In the genomic region with DNA sequence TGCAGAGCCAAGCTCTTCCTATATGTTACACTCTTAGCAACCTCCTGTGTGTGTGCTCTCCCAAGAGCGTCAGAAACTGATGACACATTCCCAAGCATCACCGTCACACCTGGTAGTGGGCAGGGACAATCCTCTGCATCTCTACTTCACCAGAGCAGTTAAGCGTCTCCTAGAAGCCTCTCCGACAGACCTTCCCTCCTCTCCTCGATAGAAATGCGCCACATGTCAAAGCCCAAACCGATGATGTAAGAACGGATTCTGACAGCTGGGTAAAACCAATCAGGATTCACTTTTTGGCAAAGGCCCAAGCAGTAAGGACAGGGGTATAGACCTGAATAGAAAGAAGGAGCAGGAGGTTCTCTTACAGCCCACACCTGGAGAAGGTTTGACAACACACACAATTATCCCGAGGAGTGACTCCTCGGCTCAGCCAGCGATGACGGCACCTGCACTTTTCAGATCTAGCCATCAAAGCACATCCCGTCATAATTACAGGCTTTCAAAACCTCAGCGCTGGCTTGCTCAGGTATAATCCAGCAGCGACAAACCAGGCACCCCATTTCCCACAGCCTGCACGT, we compare ENCODE assay signal across 17 mouse cellular contexts. TPM values are rescaled to one million over a fixed set of nuclear protein-coding genes. Genes with fewer than 3 reads are reported as not detected.
DNase-seq lines count a peak whose midpoint lies in the region; ATAC-seq lines count a peak whose summit lies in the region.
"Had no signal": no experiment of that assay in that cellular context is flagged by ENCODE, and none has a peak within 500 bp of the region (broad histone marks: within the 10 kb centered on the region; RNA-seq: fewer than 3 reads in every experiment).

No protein-coding gene starts in this region.

- no peak overlapping the region for H3K4me3 ChIP-seq in forebrain, embryonic 12.5 days (replicated peaks)
- H3K4me3 ChIP-seq in forebrain, embryonic 11.5 days (ENCODE audit: low read depth, low read length): no peak overlapping the region
- H3K4me3 ChIP-seq in midbrain, embryonic 13.5 days (replicated peaks): no peak overlapping the region
- no peak overlapping the region for H3K4me3 ChIP-seq in midbrain, embryonic 11.5 days (ENCODE audit: low read depth, low read length)
- H3K4me3 ChIP-seq in forebrain, embryonic 16.5 days (replicated peaks; ENCODE audit: low read length): no peak overlapping the region
- no peak overlapping the region for H3K4me3 ChIP-seq in midbrain, embryonic 16.5 days (ENCODE audit: low read depth, low read length)
- H3K4me3 ChIP-seq: heart, embryonic 10.5 days had no signal

- H3K4me1 ChIP-seq in forebrain, embryonic 12.5 days: peaks cover 4% of the 10 kb centered on the region; the same call in 1 of the 2 replicates
- H3K4me1 ChIP-seq in forebrain, embryonic 11.5 days (replicated peaks; ENCODE audit: control insufficient read depth, insufficient read depth, low read length): no peaks in the 10 kb centered on the region
- peaks cover 24% of the 10 kb centered on the region for H3K4me1 ChIP-seq in midbrain, embryonic 13.5 days (replicated peaks)
- peaks cover 3% of the 10 kb centered on the region; the same call in 1 of the 2 replicates for H3K4me1 ChIP-seq in midbrain, embryonic 11.5 days (ENCODE audit: control insufficient read depth, insufficient read depth, low read length)
- H3K4me1 ChIP-seq in forebrain, embryonic 16.5 days (replicated peaks; ENCODE audit: control insufficient read depth, insufficient read depth, low read length): peaks cover 16% of the 10 kb centered on the region
- peaks cover 19% of the 10 kb centered on the region for H3K4me1 ChIP-seq in midbrain, embryonic 16.5 days (ENCODE audit: control insufficient read depth, insufficient read depth, low read length)

- peak overlapping the region; percentile 61; the same call in 1 of the 2 replicates for H3K27ac ChIP-seq in forebrain, embryonic 12.5 days
- no peak overlapping the region for H3K27ac ChIP-seq in forebrain, embryonic 11.5 days (ENCODE audit: low read depth, low read length)
- peak overlapping the region; percentile 40 for H3K27ac ChIP-seq in midbrain, embryonic 13.5 days
- no peak overlapping the region for H3K27ac ChIP-seq in midbrain, embryonic 11.5 days (ENCODE audit: low read depth, low read length)
- peak overlapping the region; percentile 46 for H3K27ac ChIP-seq in forebrain, embryonic 16.5 days (ENCODE audit: low read length)
- H3K27ac ChIP-seq in midbrain, embryonic 16.5 days (ENCODE audit: low read length): peak overlapping the region; percentile 31
- H3K27ac ChIP-seq: heart, embryonic 10.5 days; macrophage had no signal

- H3K4me2 ChIP-seq in forebrain, embryonic 12.5 days: no peak overlapping the region
- no peak overlapping the region for H3K4me2 ChIP-seq in forebrain, embryonic 11.5 days (ENCODE audit: low read depth, low read length, severe bottlenecking)
- no peak overlapping the region for H3K4me2 ChIP-seq in midbrain, embryonic 13.5 days (replicated peaks)
- H3K4me2 ChIP-seq in midbrain, embryonic 11.5 days: no peak overlapping the region
- peak overlapping the region; percentile 28 for H3K4me2 ChIP-seq in forebrain, embryonic 16.5 days (ENCODE audit: low read length)
- H3K4me2 ChIP-seq in midbrain, embryonic 16.5 days (ENCODE audit: low read length): peak overlapping the region; percentile 12; the same call in 1 of the 2 replicates

- 76% methylated on average over 16 of the region's 16 CpGs for WGBS in forebrain, embryonic 12.5 days
- 90% methylated on average over 16 of the region's 16 CpGs for WGBS in forebrain, embryonic 11.5 days
- WGBS in midbrain, embryonic 13.5 days: 65% methylated on average over 16 of the region's 16 CpGs
- WGBS in midbrain, embryonic 11.5 days: 86% methylated on average over 16 of the region's 16 CpGs
- 49% methylated on average over 16 of the region's 16 CpGs for WGBS in forebrain, embryonic 16.5 days
- WGBS in midbrain, embryonic 16.5 days: 51% methylated on average over 16 of the region's 16 CpGs

- H3K9ac ChIP-seq in forebrain, embryonic 12.5 days: no peak overlapping the region
- H3K9ac ChIP-seq in forebrain, embryonic 11.5 days (ENCODE audit: low read length): no peak overlapping the region
- no peak overlapping the region for H3K9ac ChIP-seq in midbrain, embryonic 13.5 days (replicated peaks)
- H3K9ac ChIP-seq in midbrain, embryonic 11.5 days (ENCODE audit: low read length): no peak overlapping the region
- peak overlapping the region; percentile 23 for H3K9ac ChIP-seq in forebrain, embryonic 16.5 days (replicated peaks; ENCODE audit: low read depth, low read length)
- no peak overlapping the region for H3K9ac ChIP-seq in midbrain, embryonic 16.5 days (ENCODE audit: low read depth, low read length)

- H3K9me3 ChIP-seq in forebrain, embryonic 12.5 days: no peaks in the 10 kb centered on the region
- H3K9me3 ChIP-seq in forebrain, embryonic 11.5 days (ENCODE audit: control insufficient read depth, low read length): no peaks in the 10 kb centered on the region
- no peaks in the 10 kb centered on the region for H3K9me3 ChIP-seq in midbrain, embryonic 13.5 days
- no peaks in the 10 kb centered on the region; the same call in 1 of the 2 replicates for H3K9me3 ChIP-seq in midbrain, embryonic 11.5 days (ENCODE audit: control insufficient read depth, low read length)
- H3K9me3 ChIP-seq in forebrain, embryonic 16.5 days (ENCODE audit: control insufficient read depth, low read length): no peaks in the 10 kb centered on the region; the same call in 1 of the 2 replicates
- no peaks in the 10 kb centered on the region for H3K9me3 ChIP-seq in midbrain, embryonic 16.5 days (replicated peaks; ENCODE audit: control insufficient read depth, low read length, poor library complexity, severe bottlenecking)
- H3K9me3 ChIP-seq: heart, embryonic 10.5 days had no signal

- no peaks in the 10 kb centered on the region for H3K36me3 ChIP-seq in forebrain, embryonic 12.5 days (replicated peaks)
- no peaks in the 10 kb centered on the region for H3K36me3 ChIP-seq in forebrain, embryonic 11.5 days (ENCODE audit: control insufficient read depth, insufficient read depth, low read length)
- H3K36me3 ChIP-seq in midbrain, embryonic 13.5 days: no peaks in the 10 kb centered on the region
- H3K36me3 ChIP-seq in midbrain, embryonic 11.5 days (ENCODE audit: control insufficient read depth, insufficient read depth, low read length): no peaks in the 10 kb centered on the region
- no peaks in the 10 kb centered on the region for H3K36me3 ChIP-seq in forebrain, embryonic 16.5 days (ENCODE audit: control insufficient read depth, insufficient read depth)
- no peaks in the 10 kb centered on the region for H3K36me3 ChIP-seq in midbrain, embryonic 16.5 days (ENCODE audit: control insufficient read depth, insufficient read depth, low read length)
- H3K36me3 ChIP-seq: heart, embryonic 10.5 days had no signal

- ATAC-seq in forebrain, embryonic 12.5 days (ENCODE audit: low FRiP score): no peak
- ATAC-seq in forebrain, embryonic 11.5 days (replicated peaks; ENCODE audit: low FRiP score): no peak
- ATAC-seq in midbrain, embryonic 13.5 days: peak; percentile 68
- ATAC-seq in midbrain, embryonic 11.5 days (ENCODE audit: low FRiP score): no peak
- ATAC-seq in forebrain, embryonic 16.5 days: peak; percentile 82
- ATAC-seq in midbrain, embryonic 16.5 days: peak; percentile 74

- no peaks in the 10 kb centered on the region for H3K27me3 ChIP-seq in forebrain, embryonic 12.5 days
- no peaks in the 10 kb centered on the region for H3K27me3 ChIP-seq in forebrain, embryonic 11.5 days (ENCODE audit: control insufficient read depth, insufficient read depth, low read length)
- no peaks in the 10 kb centered on the region for H3K27me3 ChIP-seq in midbrain, embryonic 13.5 days
- no peaks in the 10 kb centered on the region for H3K27me3 ChIP-seq in midbrain, embryonic 11.5 days (ENCODE audit: control insufficient read depth, insufficient read depth, low read length)
- no peaks in the 10 kb centered on the region for H3K27me3 ChIP-seq in forebrain, embryonic 16.5 days (replicated peaks; ENCODE audit: control insufficient read depth, insufficient read depth, low read length)
- no peaks in the 10 kb centered on the region for H3K27me3 ChIP-seq in midbrain, embryonic 16.5 days (ENCODE audit: control insufficient read depth, insufficient read depth, low read depth, low read length)
- H3K27me3 ChIP-seq: CH12.LX had no signal

- intact Hi-C loops in heart, postnatal 25 days (cut with DNase I): no loop called here

- DNase-seq in forebrain, embryonic 11.5 days (ENCODE audit: low spot score): no peak
- no peak for DNase-seq in midbrain, embryonic 11.5 days (ENCODE audit: low spot score, missing footprints)
- DNase-seq in kidney, adult 9 months: no peak
- DNase-seq in heart, postnatal 25 days (ENCODE audit: low spot score): no peak
- DNase-seq: adrenal gland, postnatal 25 days; cerebellum, postnatal 10 days; gastrocnemius, postnatal 10 days; heart, postnatal 4 days; kidney, adult 18-20 months; lung, adult 2 months had no signal

RNA-seq across cellular contexts. Expression of gene Pxylp1, which starts 26.9 kb away (rescaled TPM):
- polyA plus RNA-seq in forebrain, embryonic 12.5 days (2016; fragmentation: Nextera tagmentation; extraction: Ambion mirVana): 48.5 and 51.2 TPM in 2 replicates
- polyA plus RNA-seq in forebrain, embryonic 11.5 days (2014; fragmentation: Nextera tagmentation; extraction: Ambion mirVana): 34.0 and 39.0 TPM in 2 replicates
- 63.6 and 70.7 TPM in 2 replicates for polyA plus RNA-seq in midbrain, embryonic 13.5 days (2015; fragmentation: Nextera tagmentation; extraction: Ambion mirVana)
- 63.8 and 71.8 TPM in 2 replicates for polyA plus RNA-seq in midbrain, embryonic 11.5 days (2014; fragmentation: Nextera tagmentation; extraction: Ambion mirVana)
- 32.5 and 33.3 TPM in 2 replicates for polyA plus RNA-seq in forebrain, embryonic 16.5 days (2015; fragmentation: Nextera tagmentation; extraction: Ambion mirVana)
- polyA plus RNA-seq in midbrain, embryonic 16.5 days (2015; fragmentation: Nextera tagmentation; extraction: Ambion mirVana): 39.3 and 47.8 TPM in 2 replicates
- total RNA-seq in heart, postnatal 25 days (2021): 10 to 100 TPM; 17.4 to 24.9 TPM

Comparison
In these comparisons a context has a peak if more than half of its experiments do, and no peak if none do; other contexts are left out.
1. ATAC-seq: peak in midbrain, embryonic 13.5 days (single experiment), forebrain, embryonic 16.5 days (single experiment) and midbrain, embryonic 16.5 days (single experiment); none in forebrain, embryonic 12.5 days (single experiment), forebrain, embryonic 11.5 days (single experiment) and midbrain, embryonic 11.5 days (single experiment).
2. H3K27ac ChIP-seq: peak in forebrain, embryonic 12.5 days (single experiment), midbrain, embryonic 13.5 days (single experiment), forebrain, embryonic 16.5 days (single experiment) and midbrain, embryonic 16.5 days (single experiment); none in forebrain, embryonic 11.5 days (single experiment) and midbrain, embryonic 11.5 days (single experiment).
3. H3K4me2 ChIP-seq: peak in forebrain, embryonic 16.5 days (single experiment) and midbrain, embryonic 16.5 days (single experiment); none in forebrain, embryonic 12.5 days (single experiment), forebrain, embryonic 11.5 days (single experiment), midbrain, embryonic 13.5 days (single experiment) and midbrain, embryonic 11.5 days (single experiment).